Mouse (Mus musculus): Measurements from ENCODE around the gene Ajuba.

The Ajuba gene

DNA sequence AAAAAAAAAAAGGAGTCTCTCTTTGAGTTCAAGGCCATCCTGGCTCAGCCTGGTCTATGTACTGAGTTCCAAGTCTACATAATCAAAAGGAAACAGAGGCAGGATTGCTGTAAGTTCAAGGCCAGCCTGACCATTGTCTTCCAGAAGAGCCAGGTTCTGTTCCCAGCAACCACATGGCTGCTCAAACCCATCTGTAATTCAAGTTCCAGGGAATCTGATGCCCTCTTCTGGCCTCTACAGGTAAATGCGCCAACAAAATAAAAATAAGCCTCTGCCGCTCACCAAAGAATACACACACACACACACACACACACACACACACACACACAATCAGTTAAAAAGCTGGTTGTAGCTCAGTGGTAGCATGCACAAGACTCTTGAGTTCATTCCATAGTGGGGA, 38.8 kb downstream of the Ajuba start:
- no peak for DNase-seq

- DNase-seq = peak; percentile 52 to 71
Measured at GRCm38 (mm10) chr14:54528446-54529111, 48.8 kb downstream of the Ajuba start.

DNA sequence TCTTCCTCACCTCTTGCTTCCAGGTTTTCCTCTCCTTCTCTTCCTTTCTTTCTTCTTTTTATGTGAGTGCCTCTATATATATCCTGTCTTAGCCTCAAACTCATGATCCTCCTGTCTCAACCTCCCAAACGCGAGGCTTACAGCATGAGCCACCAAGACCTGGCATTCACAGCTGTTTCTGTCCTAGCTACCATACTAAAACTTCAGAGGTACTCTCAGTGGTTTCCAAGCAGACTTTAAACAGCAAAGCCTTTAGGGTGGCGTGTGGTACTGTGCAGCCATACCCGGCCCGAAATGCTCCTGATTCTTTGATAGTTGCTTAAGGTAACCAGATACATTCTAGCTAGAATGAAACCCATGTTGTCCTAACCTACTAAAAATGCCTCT, 49.4 kb downstream of the Ajuba start:
- no peak for DNase-seq

GRCm38 (mm10) chr14:54527227-54528006, 49.9 kb downstream of the Ajuba start:
- no peak for DNase-seq

DNA sequence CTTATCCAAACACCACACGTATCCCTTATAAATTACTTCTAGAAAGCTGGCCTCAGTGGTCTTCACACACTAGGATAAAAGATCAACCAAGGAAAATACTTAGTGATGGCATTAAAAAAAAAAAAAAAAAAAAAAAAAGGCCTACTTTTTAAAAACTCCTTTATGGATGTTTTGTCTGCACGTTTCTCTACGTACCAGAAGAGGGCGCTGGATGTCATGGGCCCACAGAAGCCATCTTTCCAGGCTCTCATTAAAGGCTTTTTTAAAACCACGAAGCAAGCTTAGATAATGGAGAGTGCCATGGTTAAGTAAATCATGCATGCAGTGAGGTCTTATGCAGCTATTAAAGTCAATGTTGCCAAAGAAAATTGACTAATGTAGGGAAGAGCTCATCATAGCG, 53.8 kb downstream of the Ajuba start:
- no peak for DNase-seq
